Mouse (Mus musculus) adrenal gland, postnatal 10 days (tissue): ENCODE data around the gene Esrrg. TPM values are rescaled to one million over a fixed set of nuclear protein-coding genes. Genes with fewer than 3 reads are reported as not detected.

Source experiments
- DNase-seq: peaks from one replicate; pipeline ENCODE4 v3.0.0; 2021; ENCODE audit warnings: mixed read lengths
- long read RNA-seq, 2 experiments: library from polyadenylated mRNA; stranded (forward); transcript quantifications; one replicate each; pipeline ENCODE4 v2.0.0; 2021
- total RNA-seq, 2 experiments: library from RNA; stranded (reverse); gene quantifications; 2 replicates each; pipeline ENCODE4 v1.2.3; 2021

The Esrrg gene
- 10 to 100 TPM; 18.8 to 28.7 TPM for total RNA-seq
- long read RNA-seq, experiment 1, partial matches to known transcripts = 0 of 3 reads
- long read RNA-seq, experiment 1, other reads (novel, unspliced or antisense) = 3 of 3 reads
- long read RNA-seq, experiment 2, full-length matches to known transcripts = 1 of 19 reads
- long read RNA-seq, experiment 2, partial matches to known transcripts = 8 of 19 reads
- long read RNA-seq, experiment 2, other reads (novel, unspliced or antisense) = 10 of 19 reads

DNA sequence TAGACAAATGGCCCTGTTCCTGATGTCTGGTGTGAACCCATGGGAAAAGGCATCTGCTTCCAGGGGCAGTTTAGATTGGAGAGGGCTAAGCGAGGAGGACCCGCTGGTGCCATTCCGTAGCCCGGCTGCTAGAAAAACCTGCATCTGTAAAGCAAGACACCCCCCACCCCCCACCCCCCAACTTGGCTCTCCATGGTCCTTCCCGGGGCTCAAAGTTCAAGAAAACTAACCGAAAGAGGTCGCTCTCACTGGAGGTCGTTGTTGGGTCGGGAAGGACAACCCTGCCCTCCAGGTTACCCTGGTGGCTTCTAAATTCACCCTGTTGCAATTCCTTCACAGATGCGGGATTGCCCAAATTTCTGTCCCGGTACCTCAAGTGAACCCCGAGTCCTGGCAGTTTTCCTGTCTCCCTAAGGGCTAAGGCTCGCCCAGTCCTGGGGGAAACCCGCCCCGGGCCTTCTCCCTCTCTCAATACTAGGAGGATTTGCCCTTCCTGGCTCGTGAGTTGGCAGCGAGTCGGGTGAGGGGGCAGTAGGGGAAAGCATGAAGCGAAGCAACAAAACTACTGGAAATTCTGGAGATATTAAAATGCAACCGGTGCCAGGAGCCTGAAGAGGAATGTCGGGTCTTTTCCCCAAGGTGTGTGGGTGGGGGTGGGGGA, at the start of gene Esrrg:
TSS of gene Esrrg (plus strand) at position 531 of the 661 bp plus-strand sequence.
- DNase-seq = peak; percentile 81

DNA sequence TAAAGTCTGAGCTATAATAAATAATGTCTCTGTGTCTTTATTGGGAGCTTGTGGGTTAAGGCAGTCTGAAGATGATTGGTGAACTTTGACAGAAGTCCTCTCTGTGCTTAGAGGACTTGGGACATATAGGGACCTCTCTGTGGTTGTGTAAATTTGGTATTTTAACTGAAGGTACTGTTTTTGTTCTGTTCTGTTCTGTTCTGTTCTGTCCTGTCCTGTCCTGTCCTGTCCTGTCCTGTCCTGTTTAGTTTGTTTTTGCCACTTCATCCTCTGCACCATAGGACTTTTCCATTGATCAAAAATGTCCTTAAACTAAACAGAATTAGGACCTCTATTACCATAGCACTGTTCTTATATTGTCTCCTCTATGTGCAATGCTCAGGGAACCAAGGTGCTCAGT, 24.6 kb upstream of the Esrrg start:
- no peak for DNase-seq

DNA sequence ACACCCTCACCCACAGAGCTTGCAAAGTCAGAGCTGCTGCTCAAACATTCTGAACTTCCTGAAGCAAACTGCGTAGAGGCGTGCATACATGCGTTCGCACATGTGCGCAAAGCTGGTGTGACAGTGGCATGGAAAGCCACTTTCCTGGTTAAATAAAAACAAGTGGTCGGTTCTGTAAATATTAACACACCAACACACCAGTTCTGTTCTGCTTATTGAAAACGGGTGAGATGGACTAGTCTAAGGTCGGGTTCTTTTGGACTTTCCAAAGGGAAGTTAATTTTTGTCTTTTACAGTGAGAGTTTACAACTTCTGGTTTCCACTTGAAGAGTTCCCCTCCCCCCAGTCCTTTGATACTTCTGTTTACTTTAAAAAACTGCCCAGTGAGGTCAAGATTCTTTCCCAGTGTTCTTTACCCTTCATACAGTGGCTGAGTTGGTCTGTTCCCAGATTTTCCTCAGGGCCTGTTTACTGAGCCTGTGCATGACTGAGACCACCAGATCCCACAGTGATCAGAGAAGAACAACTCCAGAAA, 22.0 kb upstream of the Esrrg start:
- DNase-seq = no peak

DNA sequence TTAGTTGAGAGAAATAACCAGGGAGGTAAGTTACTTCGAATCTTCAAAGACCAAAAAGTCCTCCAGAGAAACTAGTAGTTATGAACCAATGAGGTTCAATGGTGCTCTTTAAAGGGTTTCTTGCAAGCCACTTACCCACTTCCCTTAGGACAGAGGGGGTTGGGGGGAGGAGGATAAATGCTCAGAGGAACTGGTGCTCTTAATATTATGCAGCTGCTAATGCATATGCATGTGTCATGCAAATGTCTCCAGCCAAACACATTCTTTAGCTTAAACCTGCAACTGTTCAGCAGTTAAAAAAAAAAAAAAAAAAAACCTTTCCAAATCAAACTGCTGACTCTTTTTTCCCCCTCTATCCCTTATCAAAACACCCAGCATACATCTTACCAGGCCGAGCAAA, 5.6 kb upstream of the Esrrg start:
- DNase-seq = no peak

DNA sequence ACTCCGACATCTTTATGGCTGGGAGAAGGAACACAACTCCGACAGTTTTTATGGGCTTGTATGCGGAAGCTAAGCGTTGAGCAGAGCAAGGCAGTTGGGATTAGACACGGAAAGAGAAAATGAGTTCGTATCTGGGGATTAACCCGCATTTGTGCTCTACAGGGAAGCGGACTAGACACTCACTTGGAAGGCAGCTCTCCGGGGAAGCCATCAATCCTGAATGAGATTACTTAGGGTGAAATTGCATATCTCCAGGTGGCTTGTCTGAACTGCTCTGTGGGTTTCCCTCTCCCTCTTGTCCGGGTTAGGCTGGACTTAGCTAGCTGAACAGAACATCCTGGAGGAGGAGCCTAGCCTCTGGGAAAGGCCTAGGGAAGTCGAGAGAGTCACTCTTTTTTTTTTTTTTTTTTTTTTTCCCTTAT, 4.5 kb upstream of the Esrrg start:
- no peak for DNase-seq

DNA sequence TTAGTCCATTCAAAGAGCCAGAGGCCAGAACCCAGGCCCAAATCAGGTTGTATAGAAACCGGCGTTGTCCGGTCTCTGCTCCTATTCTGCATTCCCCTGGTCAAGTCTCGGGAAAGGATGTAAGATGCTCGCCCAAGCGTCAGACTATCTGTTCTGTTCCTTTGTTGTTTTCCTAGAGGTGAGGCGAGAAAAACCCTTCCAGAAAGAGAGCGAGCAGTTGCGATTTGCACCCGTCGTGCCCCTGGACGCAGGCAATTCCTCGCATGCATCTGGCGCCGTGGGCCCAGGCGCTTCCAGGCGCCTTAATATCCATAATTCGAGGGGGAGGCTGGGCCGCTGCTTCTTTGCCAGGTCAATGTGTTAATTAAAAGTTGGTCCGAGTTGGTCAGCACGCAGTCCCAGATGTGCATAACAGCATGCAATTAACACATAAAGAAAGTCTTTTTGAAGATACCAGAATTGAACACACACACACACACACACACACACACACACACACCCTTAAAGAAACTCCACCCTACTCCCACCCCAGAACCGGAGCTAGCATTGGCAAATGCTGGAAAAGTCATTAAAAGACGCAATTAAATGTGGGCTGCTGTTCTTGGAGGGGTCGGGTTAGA, 3.8 kb upstream of the Esrrg start:
- no peak for DNase-seq

DNA sequence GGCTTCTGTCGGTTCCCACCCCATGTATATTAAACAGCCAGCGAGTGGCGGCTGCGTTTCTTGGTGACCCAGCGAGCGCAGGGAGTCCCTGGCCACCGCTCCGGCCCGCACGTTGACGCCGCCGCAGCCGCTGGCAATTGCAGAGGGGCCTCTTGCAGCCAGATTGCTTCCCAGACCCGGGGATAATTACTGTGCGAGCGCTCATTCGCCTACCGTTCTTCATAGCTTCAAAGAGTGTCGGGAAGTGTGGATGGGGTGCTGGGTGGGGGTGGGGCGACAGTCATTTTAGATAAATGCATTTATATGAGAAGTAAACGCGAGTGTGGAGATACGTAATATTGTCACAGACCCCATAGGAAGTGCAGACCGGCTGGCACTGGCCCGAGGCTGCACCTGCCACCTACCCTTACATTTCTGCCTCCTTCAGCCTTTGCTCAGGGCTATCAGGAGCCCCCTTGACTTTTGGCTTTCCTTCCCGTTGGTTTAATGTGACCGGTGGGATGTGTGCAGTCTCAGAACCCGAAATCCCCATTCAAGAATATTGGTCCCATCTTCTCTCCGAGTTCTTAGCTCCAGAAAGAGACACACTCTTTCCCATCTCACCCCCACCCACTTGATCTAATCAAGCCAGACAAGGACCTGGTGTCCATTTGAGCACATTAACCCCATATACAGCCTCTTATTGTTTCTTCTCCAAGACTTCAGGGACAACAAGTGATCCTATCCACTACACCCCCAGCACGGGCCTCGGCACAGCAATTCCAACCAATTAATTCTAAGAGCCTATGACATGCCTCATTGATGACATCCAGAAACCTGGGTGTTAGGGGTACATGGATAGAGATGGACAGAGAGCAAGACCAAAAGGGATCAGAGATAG, 3.0 kb upstream of the Esrrg start:
- DNase-seq = no peak

DNA sequence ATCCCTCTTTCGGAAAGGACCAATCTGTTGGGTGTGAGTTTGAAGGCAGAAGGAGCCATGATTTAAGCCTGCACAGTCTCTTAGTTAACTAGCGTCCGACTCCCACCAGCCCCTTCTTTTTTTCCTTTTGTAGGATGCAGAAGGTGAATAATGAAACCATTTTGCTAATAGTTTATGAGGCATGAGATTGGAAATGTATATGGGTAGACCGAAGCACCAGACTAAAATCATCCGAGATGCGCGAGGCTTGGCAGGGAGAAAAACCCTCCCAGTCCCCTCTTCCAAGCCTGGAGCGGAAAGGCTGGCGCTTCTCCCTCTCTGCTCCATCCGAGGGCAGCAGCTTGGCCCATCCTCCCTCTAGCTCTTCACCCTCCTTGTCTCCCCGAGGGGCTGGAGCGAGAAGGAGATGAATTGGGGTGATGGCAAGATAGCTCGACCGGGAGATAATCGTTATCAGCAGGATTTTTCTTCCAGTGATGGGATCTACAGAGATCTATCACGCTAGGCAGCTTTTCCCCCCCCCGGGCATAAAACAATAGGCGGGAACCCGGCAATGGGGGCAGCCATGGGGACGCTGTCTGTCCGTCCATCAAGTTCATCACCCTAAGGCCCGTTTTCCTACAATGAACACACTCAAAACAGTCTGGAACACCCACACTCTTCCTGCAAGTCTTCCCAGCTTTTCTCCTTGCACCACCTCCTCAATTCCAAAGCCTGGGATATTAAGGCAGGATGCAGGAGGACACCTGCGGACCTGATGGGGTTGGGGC, 2.1 kb upstream of the Esrrg start:
- no peak for DNase-seq

DNA sequence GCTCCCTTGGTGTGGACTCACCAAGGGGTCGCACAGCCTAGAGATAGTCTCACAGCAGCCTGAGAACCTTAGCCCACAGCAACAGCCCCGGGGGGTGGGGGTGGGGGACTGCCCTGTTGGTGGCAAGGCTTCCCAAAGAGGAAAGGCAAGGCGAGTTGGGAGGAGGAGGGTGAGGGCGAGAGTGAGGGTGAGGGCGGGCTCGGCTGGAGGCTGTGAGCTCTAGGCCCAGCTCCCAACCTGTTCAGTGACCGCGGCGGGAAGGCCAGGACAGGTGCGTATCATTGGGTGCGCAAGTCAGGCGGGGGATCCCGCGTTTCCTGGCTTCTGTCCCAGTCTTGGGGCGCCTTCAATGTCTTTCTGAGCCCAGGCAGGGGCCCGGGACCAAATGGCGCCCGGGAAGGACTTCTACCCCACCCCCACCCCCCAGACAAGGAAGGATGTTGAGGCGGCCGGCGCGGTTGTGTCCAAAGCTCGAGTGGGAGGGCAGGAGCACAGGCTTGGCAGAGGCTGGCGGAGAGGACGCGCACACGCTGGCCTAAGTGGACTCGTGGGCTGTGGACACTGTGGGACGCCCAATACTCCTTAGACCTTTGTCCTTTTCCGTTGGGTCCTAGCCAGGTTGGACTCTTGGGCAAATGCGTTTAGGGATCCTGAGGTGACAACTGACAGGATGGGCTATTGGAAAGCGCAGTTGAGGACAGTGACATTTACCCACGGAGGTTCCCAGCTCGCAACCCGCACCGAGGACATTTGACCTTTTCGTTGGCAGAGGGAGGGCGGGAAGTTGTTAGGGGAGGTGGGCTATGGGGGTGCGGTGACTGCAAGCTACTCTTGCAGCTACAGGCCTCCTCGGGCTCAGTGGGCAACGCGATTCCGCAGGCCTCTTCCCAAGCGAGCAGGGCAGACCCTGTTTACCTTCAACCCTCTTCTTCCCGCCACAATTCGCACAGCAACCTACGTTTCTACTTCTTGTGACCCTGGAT, 1.2 kb upstream of the Esrrg start:
- peak; percentile 13 for DNase-seq

DNA sequence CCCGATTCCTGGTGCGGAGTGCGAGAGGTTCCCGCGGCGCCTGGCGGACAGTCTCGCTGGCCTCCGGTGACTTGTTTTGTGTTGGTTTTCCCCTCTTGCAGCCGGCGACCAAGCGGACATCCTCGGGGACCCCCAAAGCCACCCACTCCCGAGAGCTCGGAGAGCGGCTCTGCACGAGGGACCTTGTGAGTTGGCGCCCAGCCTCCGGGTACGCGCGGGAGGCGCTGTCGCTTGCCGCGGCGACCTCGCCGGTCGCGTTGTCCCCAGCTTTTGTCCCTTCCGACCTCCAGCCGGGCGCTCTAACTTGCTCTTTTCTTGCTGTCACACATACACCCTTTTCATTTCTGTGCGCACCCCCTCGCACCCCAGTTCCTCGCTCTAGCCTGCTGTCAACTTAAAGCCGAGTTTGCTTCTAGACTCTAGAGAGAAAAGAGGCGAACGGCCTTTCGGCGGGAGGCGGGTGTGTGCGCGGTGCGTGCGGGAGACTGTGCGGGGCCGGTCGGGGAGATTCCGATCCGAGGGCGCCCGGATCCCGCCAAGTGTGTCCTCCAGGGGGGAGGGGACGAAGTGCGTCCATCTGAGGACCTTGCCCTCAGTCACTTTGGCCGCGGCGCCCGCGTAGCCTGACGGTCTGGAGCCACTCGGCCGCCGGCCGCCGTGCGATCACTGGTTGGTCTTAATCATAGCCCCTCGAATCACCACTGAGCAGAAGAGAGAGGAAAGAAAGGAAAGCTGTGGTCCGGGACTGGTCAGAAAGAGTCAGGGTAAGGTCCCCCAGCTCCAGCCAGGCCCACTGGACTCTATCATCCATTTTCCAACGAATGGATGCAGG, 646 bp downstream of the Esrrg start:
- peak; percentile 68 for DNase-seq

DNA sequence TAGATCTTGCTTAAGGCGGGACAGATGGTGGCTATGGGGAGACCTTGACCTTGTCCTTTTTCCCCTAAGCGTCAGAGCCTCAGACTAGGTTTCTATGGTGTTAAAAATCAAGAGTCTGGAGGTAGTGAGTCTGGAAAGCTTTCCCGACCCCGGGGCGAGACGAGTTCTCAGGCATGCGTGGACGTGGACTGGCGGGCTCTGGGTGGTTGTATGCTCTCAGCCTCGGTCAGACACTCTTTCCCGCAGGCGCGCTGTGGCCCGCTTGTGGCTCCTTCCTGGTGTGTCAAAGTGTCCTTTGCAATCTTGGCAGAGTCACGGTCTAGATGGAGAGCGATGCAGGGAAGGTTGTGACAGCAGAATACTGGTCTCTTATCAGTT, 1.3 kb downstream of the Esrrg start:
- DNase-seq = peak; percentile 59

DNA sequence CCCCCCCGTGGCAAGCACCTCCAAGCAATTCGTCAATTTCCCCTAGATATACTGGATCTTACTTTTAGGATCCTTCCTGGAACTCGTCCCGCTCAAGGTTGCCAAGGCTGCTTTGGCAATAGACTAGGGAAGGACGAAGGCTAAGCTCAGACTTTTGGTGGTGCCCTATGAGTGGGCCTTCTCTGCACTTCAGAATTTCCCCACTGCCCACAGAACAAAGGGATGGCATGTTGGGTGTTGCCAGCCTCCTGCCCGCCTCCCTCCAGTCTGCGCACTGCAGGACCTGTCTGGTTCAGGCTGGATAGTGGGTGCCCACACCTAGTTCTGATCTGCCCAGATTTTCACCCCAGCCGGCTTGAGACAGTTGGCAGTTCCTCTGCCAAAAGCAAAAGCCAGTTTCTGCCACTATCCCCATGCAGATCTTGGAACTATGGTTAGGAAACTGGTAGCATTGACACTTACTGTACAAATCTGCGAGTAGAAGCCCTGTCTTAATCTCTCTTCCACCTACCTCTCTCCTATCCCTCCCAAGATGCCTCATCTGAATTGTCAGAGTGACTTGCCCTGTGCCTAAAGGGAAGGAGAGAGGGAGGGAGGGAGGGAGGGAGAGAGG, 1.9 kb downstream of the Esrrg start:
- peak; percentile 62 for DNase-seq

DNA sequence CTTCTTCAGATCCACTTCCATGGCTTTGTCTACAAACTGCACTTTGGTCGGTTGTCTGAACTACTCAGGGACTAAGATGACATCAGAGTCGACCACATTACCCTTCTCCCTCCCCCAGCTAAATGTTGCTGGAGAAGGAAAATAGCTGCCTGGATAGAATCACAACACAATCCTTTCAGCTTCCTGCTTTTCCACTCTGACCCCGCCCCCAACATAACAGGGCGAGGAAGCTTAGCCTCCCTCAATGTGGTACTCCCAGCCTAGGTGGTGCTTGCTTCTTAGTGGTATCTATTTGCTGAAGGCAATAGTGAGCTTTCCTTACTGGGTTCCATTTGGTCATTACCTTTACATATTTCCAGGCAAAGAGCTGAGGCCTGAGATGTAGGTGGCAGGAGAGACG, 3.3 kb downstream of the Esrrg start:
- no peak for DNase-seq

DNA sequence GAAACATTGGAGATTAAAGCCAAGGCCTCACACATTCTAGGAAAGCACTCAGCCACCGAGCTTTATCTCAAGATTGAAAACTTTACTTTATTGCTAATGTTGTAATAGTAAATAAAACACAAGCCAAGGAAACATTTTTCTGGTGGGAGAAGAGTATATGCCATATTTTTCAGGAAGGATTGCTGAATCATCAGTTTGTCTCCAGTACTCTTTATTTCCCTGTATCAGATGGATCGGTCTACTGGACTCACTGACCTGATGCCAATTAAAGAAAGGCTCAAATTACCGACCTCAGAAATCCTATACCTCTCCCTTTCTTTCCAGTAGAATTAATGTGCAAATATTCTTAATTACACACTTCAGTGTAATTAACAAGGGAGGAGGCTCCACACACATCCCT, 4.7 kb downstream of the Esrrg start:
- no peak for DNase-seq

DNA sequence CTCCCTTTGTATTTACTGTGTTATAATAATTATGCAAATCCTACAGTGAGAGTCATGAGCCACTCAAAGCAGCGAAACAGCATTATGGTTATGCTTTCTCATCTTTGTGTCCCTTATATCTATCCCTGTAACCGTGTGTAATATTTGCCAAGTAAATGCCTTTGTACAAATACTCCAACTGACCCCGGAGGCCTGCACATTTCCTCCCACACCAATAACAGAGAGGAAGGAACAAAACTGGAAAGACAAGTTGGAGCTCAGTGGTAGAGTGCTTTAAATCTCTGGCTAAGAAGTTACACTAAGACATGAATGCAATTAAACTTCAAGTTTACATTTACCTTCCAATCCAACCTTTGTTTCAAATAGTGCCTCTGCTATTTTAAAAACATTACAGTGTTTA, 15.4 kb downstream of the Esrrg start:
- no peak for DNase-seq

DNA sequence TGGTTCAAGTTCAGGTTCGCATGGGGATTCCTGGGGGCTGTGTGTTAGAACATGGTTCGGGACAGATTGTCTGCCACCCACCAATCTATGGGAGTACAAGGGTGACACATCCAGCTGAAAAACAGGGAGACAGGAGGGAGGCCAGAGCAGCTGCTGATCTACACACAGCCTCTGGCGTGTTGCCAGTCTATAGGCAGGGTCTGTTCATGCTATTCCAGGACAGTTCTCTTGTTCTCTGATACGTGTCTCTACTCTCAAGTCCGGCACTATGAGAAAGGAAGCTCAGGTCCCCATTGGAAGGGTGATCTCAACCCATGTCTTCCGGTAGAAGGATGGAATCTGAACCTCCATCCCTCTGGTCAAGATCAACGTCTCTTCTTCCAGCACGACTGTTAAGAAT, 21.8 kb downstream of the Esrrg start:
- no peak for DNase-seq

DNA sequence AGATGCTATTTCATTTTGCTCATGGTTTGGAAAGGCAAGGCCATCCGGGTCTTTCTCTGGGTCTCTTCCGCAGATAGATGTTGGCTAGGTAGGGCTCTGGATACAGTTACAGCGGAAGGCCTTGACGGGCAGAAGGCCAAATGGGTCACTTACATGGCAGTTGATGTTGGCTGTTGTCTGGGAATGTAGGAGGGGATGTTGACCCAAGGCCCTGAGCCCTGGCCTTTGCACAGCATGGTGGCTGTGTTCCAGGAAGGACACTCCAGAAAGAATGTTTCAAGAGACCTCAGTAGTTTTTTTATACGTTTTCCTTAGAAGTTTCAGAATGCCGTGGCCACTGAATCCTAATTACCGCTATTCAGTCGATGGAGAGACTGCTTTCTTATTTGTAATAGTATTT, 22.9 kb downstream of the Esrrg start:
- DNase-seq = peak; percentile 57

DNA sequence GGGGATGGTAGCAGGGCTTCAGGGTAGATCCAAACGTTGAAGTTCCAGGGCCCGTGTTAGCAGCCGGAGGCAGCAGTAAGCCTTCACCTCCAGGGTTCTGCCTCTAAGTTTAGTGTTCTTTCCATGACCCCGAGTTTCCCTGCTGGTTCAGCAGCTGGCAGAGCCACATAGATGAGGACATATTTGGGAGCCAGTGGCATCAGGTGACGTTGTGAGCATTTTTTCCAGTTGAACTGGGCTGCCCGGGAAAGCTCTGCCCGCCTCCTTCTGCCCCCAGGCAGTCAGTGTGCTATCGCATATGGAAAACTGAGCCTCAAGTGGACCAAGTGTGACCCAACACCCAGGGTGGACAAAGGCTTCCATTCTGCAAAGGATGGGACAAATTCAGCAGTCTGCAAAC, 36.7 kb downstream of the Esrrg start:
- DNase-seq = no peak

DNA sequence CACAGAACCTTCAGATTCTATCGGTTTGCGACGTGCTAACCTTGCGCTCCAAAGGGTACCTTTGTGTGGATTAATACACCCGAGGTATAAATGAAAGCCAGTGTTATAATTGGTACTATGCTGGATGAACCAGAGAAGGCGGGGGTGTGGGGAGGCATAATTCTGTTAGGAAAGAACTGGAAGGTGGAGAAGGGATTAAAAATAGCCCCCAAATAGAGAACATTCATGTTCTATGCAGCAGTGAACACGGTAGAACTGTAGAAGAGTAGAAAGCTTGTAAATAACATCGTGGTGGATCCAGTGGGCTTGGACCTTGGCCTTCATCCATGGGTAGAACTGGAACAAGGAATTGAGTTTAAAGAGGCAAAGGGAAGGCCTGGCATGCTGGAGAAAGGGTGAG, 40.0 kb downstream of the Esrrg start:
- DNase-seq = no peak
